Mouse (Mus musculus) c-Kit-positive CD71-negative TER-119-negative erythroid progenitor cells, embryonic 14.5 days (primary cell): ENCODE measurements around the gene Slc1a2.
A peak's percentile ranks its signal among the peaks of the same experiment; 100 is the strongest.

Experiments
- DNase-seq: peaks from one replicate; pipeline ENCODE4 v3.0.0-alpha.2; 2013; ENCODE audit warnings: low read depth

Slc1a2 gene

GRCm38 (mm10) chr2:102663865-102664264, 5.4 kb downstream of the Slc1a2 start:
- DNase-seq, result no peak

- DNase-seq, result no peak
Measured at GRCm38 (mm10) chr2:102667981-102668380, 9.5 kb downstream of the Slc1a2 start.

- no peak for DNase-seq
Measured at GRCm38 (mm10) chr2:102669580-102669979, 11.1 kb downstream of the Slc1a2 start.

- no peak for DNase-seq
Measured at GRCm38 (mm10) chr2:102674582-102674981, 16.1 kb downstream of the Slc1a2 start.

DNA sequence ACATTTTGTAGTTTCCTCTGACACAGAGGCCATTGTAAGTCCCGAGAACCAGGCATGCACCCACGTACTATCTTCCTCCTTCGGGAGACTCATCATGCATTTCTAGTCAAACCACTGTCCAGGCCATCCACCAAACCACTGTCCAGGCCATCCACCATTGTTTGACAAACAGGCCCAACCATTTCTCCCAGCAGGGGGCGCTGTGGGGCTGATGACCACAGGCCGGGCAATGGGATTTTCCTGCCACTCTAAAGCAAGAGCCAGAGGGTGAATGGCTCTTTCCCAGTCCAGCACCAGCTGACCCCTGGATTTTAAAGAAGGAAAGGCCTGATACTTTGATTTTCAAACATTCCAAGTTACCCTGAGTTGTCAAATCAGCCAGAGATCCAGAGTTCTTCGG, 16.8 kb downstream of the Slc1a2 start:
- DNase-seq, result peak; percentile 32

- DNase-seq, result no peak
Measured at GRCm38 (mm10) chr2:102676716-102677312, 18.4 kb downstream of the Slc1a2 start.

GRCm38 (mm10) chr2:102677400-102677799, 18.9 kb downstream of the Slc1a2 start:
- no peak for DNase-seq

- DNase-seq, result no peak
Measured at GRCm38 (mm10) chr2:102681351-102681750, 22.9 kb downstream of the Slc1a2 start.

GRCm38 (mm10) chr2:102682168-102682567, 23.7 kb downstream of the Slc1a2 start:
- DNase-seq, result peak; percentile 25

DNA sequence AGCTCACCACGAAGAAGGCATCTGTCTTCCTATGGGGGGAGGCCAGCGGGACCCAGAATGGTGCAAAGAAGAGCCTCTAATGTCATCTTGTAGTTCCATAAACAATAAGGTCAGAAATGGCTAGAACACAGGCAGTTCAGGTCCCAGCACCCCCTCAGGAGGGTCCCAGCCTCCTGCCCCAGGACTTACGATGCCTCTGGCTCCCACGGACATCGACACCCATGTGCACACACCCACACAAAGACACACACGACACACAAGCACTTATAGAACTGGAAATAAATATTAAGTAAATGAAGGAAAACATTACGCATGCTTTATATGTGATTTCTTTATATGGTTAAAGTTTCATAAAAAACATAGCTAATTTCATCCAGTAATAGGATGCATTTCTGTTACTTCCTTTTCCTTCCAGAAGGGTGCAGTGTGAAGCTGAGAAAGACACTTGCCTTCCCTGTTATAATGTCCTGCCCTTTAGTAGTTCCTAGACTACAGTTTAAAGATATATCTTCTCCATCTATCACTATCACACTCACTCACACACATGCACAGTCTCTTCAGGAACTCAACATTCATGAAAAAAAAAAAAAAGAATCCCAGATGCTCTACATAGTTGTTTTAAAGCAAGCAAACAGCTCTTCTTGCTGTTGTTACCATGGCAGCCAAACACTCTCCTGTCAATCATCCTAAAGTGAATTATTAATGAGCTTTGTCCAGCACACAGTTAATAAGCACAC, 27.1 kb downstream of the Slc1a2 start:
- DNase-seq, result no peak

DNA sequence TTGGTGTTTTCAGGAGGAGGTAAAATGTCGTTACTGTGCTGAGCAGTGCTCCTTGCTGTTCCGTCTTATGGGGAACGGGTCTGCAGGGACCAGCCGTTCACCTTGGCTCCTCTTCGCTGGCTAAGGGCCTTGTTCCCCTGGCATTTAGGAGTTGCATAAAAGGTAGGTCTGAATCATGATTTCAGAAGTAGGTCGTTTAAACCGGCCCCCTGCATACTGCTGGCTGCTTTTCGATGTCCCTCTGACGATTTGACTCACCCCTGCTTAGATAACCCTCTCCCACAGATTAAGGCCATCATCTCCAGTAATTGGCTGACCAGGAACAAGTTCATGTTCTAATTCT, 27.6 kb downstream of the Slc1a2 start:
- no peak for DNase-seq

GRCm38 (mm10) chr2:102693556-102693955, 35.1 kb downstream of the Slc1a2 start:
- no peak for DNase-seq

- DNase-seq, result no peak
Measured at GRCm38 (mm10) chr2:102694750-102695149, 36.3 kb downstream of the Slc1a2 start.

DNA sequence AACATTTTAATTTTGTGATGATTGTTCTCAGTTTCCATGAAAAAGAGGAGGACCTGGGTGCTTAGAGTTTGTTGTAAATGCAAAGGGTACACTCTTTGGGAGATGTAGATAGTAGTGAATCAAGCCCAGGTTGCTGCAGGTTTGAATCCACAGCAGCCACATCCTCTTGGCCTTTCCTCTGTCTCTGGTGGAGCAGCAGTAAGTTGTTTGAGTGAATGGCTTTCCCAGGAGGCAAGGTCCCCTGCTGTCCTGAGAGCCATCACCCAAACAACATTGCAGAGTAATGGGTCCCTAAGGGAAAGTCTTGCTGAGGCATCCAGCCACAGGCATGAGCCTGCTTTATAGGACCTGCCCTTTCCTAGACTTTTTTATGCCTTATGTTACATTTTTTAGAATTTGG, 37.1 kb downstream of the Slc1a2 start:
- no peak for DNase-seq

DNA sequence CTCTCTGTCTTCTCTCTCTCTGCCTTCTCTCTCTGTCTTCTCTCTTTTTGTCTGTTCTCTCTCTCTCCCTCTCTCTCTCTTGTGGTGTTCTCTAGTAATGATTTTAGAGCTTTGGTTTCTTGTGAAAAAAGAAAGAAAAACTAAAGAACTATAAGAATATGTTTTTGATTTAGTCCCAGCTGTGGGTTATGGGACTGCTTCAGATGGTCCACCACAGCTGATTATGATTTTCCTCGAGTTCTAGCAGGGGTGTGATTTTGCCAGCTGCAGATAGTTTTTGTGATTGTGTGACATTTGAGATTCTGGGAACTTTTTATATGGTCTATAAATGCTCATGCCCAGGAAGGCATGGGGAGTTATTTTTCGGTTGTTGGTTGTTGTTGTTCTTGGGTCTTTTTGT, 39.3 kb downstream of the Slc1a2 start:
- DNase-seq, result no peak

- DNase-seq, result no peak
Measured at GRCm38 (mm10) chr2:102699921-102700320, 41.5 kb downstream of the Slc1a2 start.

DNA sequence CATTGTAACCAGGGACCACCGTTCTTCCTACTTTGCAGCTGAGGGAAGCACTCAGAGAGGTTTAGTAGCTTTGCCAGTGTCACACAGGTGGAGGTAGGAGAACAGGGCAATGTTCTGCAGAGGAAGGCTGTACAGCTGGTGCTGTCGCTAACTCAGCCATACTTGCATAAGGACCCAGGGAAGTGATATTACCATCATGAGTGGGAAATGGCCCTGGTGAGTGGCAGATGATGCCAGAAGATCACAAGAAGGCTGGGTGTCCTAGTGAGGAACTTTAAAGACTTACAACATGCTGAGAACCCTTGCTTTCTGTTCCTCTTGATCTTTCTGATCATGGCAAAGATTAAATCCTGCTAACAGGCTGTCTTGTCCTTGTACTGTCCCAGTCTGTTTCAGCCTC, 42.2 kb downstream of the Slc1a2 start:
- DNase-seq, result no peak

GRCm38 (mm10) chr2:102701382-102701781, 42.9 kb downstream of the Slc1a2 start:
- no peak for DNase-seq

DNA sequence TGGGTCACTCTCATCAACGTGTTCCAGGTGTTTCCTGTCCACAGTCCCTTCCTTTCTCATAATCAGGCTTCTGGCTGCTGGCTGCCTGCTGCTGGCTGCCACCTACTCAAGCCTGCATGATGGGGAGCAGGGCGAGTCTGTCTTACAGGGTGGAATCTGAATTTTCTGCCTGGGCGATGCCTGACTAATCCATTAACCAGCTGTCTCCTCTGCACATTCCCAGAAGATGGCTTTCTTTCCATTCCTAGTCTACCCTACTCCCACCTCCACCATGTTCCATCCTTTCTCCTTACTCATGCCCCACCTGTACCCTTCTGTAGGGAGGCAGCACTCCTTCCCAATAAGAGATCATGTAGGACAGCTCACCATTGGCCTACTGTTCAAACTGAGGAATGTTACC, 45.1 kb downstream of the Slc1a2 start:
- DNase-seq, result no peak

DNA sequence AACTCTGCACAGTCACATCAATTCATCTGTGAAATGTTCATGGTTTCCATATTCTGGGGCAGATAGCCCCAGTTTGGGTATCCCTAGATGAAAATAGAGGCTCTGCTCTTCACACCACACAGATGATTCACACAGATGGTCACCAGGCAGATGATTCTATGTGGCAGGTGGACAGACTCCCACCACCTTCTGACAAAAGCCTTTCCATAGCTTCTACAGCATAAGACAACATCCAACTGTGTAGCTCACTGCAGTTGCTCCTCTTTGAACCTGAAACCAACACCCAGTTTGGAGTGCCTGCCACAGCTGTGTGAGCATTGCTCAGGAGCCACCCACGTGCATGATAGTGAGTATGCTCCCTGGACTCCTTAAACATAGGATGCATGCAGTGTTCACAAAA, 46.3 kb downstream of the Slc1a2 start:
- DNase-seq, result no peak

GRCm38 (mm10) chr2:102711511-102711910, 53.1 kb downstream of the Slc1a2 start:
- no peak for DNase-seq

GRCm38 (mm10) chr2:102712049-102712448, 53.6 kb downstream of the Slc1a2 start:
- no peak for DNase-seq

DNA sequence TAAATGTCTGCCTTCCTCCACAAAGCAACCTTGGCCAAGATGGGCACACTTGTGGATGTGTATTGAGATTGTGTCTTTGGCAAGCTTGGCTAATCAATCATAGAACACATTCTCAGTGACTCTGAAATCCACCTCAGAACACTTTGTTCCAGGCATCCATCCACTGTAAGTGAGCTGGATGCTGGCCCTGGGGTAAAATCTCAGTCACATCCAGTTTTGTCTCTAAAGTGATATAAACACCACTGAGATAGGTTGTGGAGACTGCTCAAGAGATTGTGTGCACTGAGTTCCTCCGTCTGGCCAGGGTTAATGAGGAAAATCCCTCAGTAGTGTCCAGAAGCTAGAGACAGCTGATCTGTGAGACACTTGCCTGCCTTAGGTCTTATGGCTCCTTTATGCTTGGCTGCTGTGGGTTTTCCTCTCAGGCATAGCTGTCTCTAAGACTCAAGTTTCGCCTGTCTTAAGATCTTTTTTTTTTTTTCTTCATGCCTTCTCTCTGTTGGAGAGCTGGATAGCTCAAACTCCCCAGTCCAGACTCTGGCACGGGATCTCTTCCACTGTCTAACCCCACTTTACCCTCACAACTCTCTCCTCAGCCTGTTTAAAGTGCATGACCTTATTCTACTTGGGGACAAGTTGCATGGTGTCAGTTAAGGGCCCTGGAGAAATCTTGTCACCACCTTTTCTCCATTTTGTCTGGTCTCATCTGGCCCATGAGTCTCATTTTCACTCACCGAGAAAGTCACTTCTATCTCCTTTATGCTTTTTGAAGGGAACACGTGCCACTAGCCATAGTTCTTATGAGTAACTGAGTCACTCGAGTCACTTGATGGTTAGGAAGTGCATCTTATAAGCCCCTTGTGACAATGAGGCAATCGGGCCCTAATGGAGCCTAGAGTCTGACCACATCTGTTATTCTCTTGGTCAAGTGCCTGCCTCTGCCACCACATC, 54.5 kb downstream of the Slc1a2 start:
- no peak for DNase-seq
